Mouse (Mus musculus) limb, embryonic 11.5 days (tissue): Measurements from ENCODE around the gene 1700011L22Rik. TPM values are rescaled to one million over a fixed set of nuclear protein-coding genes. Genes with fewer than 3 reads are reported as not detected.

Experiments used
- polyA plus RNA-seq: library from polyadenylated mRNA; unstranded; fragments of >200 nt; fragmentation: Nextera tagmentation; extraction: Ambion mirVana; gene quantifications from 2 replicates; pipeline ENCODE4 v1.2.1, GENCODE M21; 2014

The 1700011L22Rik gene
- polyA plus RNA-seq, 1 experiment from 2014 or later = not detected

Other genes with a start within 250 kb of the 1700011L22Rik start
- gene Zfp827, start 220.1 kb downstream of the 1700011L22Rik start, polyA plus RNA-seq = 11.6 and 12.9 TPM in 2 replicates
- gene Mmaa, start 46.4 kb upstream of the 1700011L22Rik start, polyA plus RNA-seq = 12.5 and 12.7 TPM in 2 replicates
- 50.4 and 53.3 TPM in 2 replicates for gene Smad1, start 150.9 kb upstream of the 1700011L22Rik start, polyA plus RNA-seq